Mouse (Mus musculus): ENCODE results near the gene Ptov1.

The Ptov1 gene

GRCm38 (mm10) chr7:44814423-44814822, 55.2 kb downstream of the Ptov1 start:
- DNase-seq: peak in 1 of 2 experiments; percentile 18

GRCm38 (mm10) chr7:44813985-44814384, 55.6 kb downstream of the Ptov1 start:
- DNase-seq: peak in 1 of 2 experiments; percentile 18
